Mouse (Mus musculus) stomach, embryonic 15.5 days (tissue): Measurements from ENCODE around the gene Cdhr2. TPM values are rescaled to one million over a fixed set of nuclear protein-coding genes. Genes with fewer than 3 reads are reported as not detected.

Experiments used
- ATAC-seq: fragments of 200-750 bp; cut with Nextera tagmentation; 2 replicates; pipeline ENCODE4 v1.8.0; 2017; ENCODE audit warnings: low read depth, moderate number of reproducible peaks, moderate TSS enrichment; ENCODE audit not compliant: insufficient read depth, low FRiP score
- H3K27ac ChIP-seq: fragments of 300-500 bp; sonication (generic); 2 replicates; pipeline ENCODE4 v1.5.1; 2015; ENCODE audit warnings: mild to moderate bottlenecking, inconsistent platforms
- H3K27me3 ChIP-seq: fragments of 300-500 bp; sonication (generic); replicated peaks from 2 replicates; pipeline ENCODE4 v1.6.1; 2015; ENCODE audit warnings: inconsistent platforms
- H3K36me3 ChIP-seq: fragments of 300-500 bp; sonication (generic); 2 replicates; pipeline ENCODE4 v1.6.1; 2015; ENCODE audit warnings: inconsistent platforms
- H3K4me1 ChIP-seq: fragments of 300-500 bp; sonication (generic); 2 replicates; pipeline ENCODE4 v1.6.1; 2015; ENCODE audit warnings: inconsistent platforms
- H3K4me2 ChIP-seq: fragments of 300-500 bp; sonication (generic); 2 replicates; pipeline ENCODE4 v1.6.1; 2015; ENCODE audit warnings: mild to moderate bottlenecking, inconsistent platforms
- H3K4me3 ChIP-seq: fragments of 300-500 bp; sonication (generic); replicated peaks from 2 replicates; pipeline ENCODE4 v1.5.1; 2015; ENCODE audit warnings: inconsistent platforms
- H3K9ac ChIP-seq: fragments of 300-500 bp; sonication (generic); 2 replicates; pipeline ENCODE4 v1.6.1; 2015; ENCODE audit warnings: inconsistent platforms
- H3K9me3 ChIP-seq: fragments of 300-500 bp; sonication (generic); 2 replicates; pipeline ENCODE4 v1.6.1; 2016; ENCODE audit warnings: inconsistent platforms
- WGBS: fragments of 180-500 bp; shearing (Covaris S2); methylation state at CpG from one replicate; pipeline ENCODE4 v1.1.7; 2015; 5-methylcytosine and 5-hydroxymethylcytosine counted together
- polyA plus RNA-seq: library from polyadenylated mRNA; unstranded; fragments of >200 nt; fragmentation: Nextera tagmentation; extraction: Ambion mirVana; gene quantifications from 2 replicates; pipeline ENCODE4 v1.2.1, GENCODE M21; 2015

The Cdhr2 gene
- polyA plus RNA-seq, 1 experiment from 2014 or later, result 7.9 TPM

DNA sequence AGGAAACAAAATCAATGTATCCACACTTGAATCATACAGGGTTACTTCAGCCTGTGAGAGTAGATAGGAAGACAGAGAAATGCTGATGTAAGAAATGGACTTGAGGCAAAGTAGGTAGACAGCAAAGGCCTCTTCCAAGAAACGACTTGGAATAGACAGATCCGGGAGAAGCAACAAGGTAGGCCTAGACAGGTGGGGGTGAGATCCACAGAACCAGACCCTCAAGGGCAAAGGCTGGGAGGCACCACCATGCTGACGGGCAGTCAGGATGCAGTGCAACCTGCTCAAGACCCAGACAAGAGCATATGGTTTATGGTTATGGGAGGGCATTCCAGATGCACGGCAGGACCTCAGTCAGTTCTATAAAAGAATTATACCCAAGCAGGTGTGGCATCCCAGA is 65.8 kb downstream of the Cdhr2 start:
- Histone ChIP-seq H3K4me1 (peaks cover 4% of the 10 kb centered on the region; the same call in 1 of the 2 replicates), H3K27ac (no peak overlapping the region), H3K36me3 (no peaks in the 10 kb centered on the region), H3K4me2 (no peak overlapping the region), H3K9ac (no peak overlapping the region), H3K4me3 (no peak overlapping the region), H3K27me3 (peaks cover 49% of the 10 kb centered on the region), H3K9me3 (no peaks in the 10 kb centered on the region)
- 72% methylated on average over 4 of the region's 4 CpGs for WGBS
- no peak for ATAC-seq

- Histone ChIP-seq H3K4me1 (no peaks in the 10 kb centered on the region), H3K27me3 (no peaks in the 10 kb centered on the region), H3K36me3 (no peaks in the 10 kb centered on the region), H3K4me3 (no peak overlapping the region), H3K4me2 (no peak overlapping the region), H3K9me3 (no peaks in the 10 kb centered on the region), H3K9ac (no peak overlapping the region), H3K27ac (no peak overlapping the region)
- WGBS, result 53% methylated on average over 3 of the region's 3 CpGs
- no peak for ATAC-seq
Measured at GRCm38 (mm10) chr13:54780592-54780991, 79.3 kb downstream of the Cdhr2 start.

GRCm38 (mm10) chr13:54781086-54781485 is 79.8 kb downstream of the Cdhr2 start:
- 84% methylated on average over 3 of the region's 3 CpGs for WGBS
- Histone ChIP-seq H3K4me2 (no peak overlapping the region), H3K4me1 (no peaks in the 10 kb centered on the region), H3K27ac (no peak overlapping the region), H3K36me3 (no peaks in the 10 kb centered on the region), H3K9ac (no peak overlapping the region), H3K27me3 (no peaks in the 10 kb centered on the region), H3K9me3 (no peaks in the 10 kb centered on the region), H3K4me3 (no peak overlapping the region)
- no peak for ATAC-seq

DNA sequence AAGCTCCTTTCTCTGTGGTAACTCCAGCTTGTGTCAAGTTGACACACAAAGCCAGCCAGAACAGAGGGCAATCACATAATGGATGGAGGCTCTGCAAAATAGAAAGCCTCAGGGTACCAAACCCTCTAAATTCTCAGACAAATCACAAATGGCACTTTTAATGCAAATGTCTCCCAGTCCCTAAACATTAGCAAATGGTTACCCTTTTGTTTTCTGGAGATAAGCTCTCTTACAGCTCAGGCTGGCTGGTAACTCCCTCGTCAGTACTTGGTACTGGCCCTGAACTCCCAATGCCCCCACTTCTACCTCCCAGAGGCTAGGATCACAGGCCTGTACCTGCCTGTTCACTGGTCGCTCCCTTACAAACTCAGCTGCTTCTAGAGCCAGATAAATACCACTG is 82.0 kb downstream of the Cdhr2 start:
- Histone ChIP-seq H3K27me3 (no peaks in the 10 kb centered on the region), H3K4me3 (no peak overlapping the region), H3K27ac (no peak overlapping the region), H3K9me3 (no peaks in the 10 kb centered on the region), H3K4me2 (no peak overlapping the region), H3K4me1 (no peaks in the 10 kb centered on the region), H3K36me3 (no peaks in the 10 kb centered on the region), H3K9ac (no peak overlapping the region)
- ATAC-seq, result no peak
- WGBS, result 55% methylated on average over 2 of the region's 2 CpGs

- no peak within 1 kb of the TSS for H3K4me2 ChIP-seq
- 82% methylated on average over 4 of the region's 4 CpGs for WGBS
- H3K4me3 ChIP-seq, result no peak within 1 kb of the TSS
- H3K27ac ChIP-seq, result no peak within 1 kb of the TSS
- no peaks in the 10 kb centered on the region for H3K4me1 ChIP-seq
- no peaks in the 10 kb centered on the region for H3K36me3 ChIP-seq
- no peaks in the 10 kb centered on the region for H3K27me3 ChIP-seq
- H3K9me3 ChIP-seq, result no peaks in the 10 kb centered on the region
- ATAC-seq, result no peak
- H3K9ac ChIP-seq, result no peak within 1 kb of the TSS
Measured at GRCm38 (mm10) chr13:54783698-54784097, 82.4 kb downstream of the Cdhr2 start, which contains the start of gene Eif4e1b. Gene Eif4e1b, plus strand, starts transcription at chr13:54783998.

Other genes starting within 250 kb of the Cdhr2 start
- gene Thoc3, start 232.6 kb upstream of the Cdhr2 start, polyA plus RNA-seq, result 104 and 109 TPM in 2 replicates
- 8.7 and 9.7 TPM in 2 replicates for gene Simc1, start 197.7 kb upstream of the Cdhr2 start, polyA plus RNA-seq
- gene 4833439L19Rik, start 136.0 kb upstream of the Cdhr2 start, polyA plus RNA-seq, result 109 and 115 TPM in 2 replicates
- 25.9 and 26.3 TPM in 2 replicates for gene Arl10, start 126.4 kb upstream of the Cdhr2 start, polyA plus RNA-seq
- 85.9 and 88.2 TPM in 2 replicates for gene Nop16, start 111.4 kb upstream of the Cdhr2 start, polyA plus RNA-seq
- gene Higd2a, start 111.3 kb upstream of the Cdhr2 start, polyA plus RNA-seq, result 193 and 207 TPM in 2 replicates
- 62.5 and 82.6 TPM in 2 replicates for gene Cltb, start 90.1 kb upstream of the Cdhr2 start, polyA plus RNA-seq
- 69.9 and 75.3 TPM in 2 replicates for gene Faf2, start 79.7 kb upstream of the Cdhr2 start, polyA plus RNA-seq
- gene Rnf44, start 7.6 kb upstream of the Cdhr2 start, polyA plus RNA-seq, result 69.1 and 76.4 TPM in 2 replicates
- 0.77 and 0.80 TPM in 2 replicates for gene Gprin1, start 48.4 kb downstream of the Cdhr2 start, polyA plus RNA-seq
- gene Sncb, start 65.1 kb downstream of the Cdhr2 start, polyA plus RNA-seq, result 0.21 and 0.37 TPM in 2 replicates
- not detected in 2 replicates for gene Eif4e1b, start 82.5 kb downstream of the Cdhr2 start, polyA plus RNA-seq
- gene Tspan17, start 87.9 kb downstream of the Cdhr2 start, polyA plus RNA-seq, result 14.7 and 15.6 TPM in 2 replicates
- 4.0 TPM in 2 replicates for gene Unc5a, start 247.9 kb downstream of the Cdhr2 start, polyA plus RNA-seq